Mouse (Mus musculus) lung, postnatal 0 days (tissue): ENCODE measurements around the gene Sptlc2.

Experiments used
- CTCF ChIP-seq: IDR thresholded peaks from 2 replicates; pipeline ENCODE4 v1.5.1; 2016; ENCODE audit warnings: antibody characterized with exemption, mild to moderate bottlenecking
- EP300 ChIP-seq: IDR thresholded peaks from 2 replicates; pipeline ENCODE4 v1.6.1; 2016; ENCODE audit warnings: antibody characterized with exemption, mild to moderate bottlenecking, control low read depth

DNA sequence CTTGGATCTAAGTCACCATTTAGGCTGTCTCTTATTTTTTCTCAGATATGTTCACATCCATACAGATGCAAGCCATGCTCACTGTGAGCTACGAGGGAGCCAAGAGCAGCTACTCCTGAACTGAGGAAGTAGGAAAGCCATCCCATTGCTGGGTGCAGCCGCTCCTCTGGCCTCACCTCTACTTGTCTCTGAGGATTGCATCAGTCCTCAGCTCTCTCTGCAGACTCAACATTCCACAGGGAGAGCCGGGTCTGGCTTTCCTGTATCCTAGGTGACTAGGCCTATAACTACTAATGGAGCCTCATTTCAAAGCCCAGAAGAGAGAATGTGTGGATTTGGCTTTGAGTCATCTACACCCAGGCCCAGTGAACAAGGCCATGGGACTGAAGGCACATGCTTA lies 17.6 kb upstream of the Sptlc2 start:
- no peak for TF ChIP-seq CTCF
- peak; percentile 47 for TF ChIP-seq EP300
